Mouse (Mus musculus) C2C12 (cell line): ENCODE data around the gene Gpc4.

Experiments used
- CTCF ChIP-seq: IDR thresholded peaks from one replicate; pipeline ENCODE4 v1.5.1; 2011; ENCODE audit not compliant: control insufficient read depth, insufficient read depth, insufficient read length
- FOSL1 ChIP-seq: IDR thresholded peaks from one replicate; pipeline ENCODE4 v1.8.0; 2011; ENCODE audit warnings: mild to moderate bottlenecking, low read length; ENCODE audit not compliant: poor library complexity, insufficient read depth, severe bottlenecking
- MAX ChIP-seq: IDR thresholded peaks from one replicate; pipeline ENCODE4 v1.6.1; 2011; ENCODE audit warnings: mild to moderate bottlenecking, control low read depth
- MYOD1 ChIP-seq: IDR thresholded peaks from one replicate; pipeline ENCODE4 v1.6.1; 2011; ENCODE audit warnings: low read depth; ENCODE audit not compliant: control insufficient read depth, insufficient read length
- USF1 ChIP-seq: IDR thresholded peaks from one replicate; pipeline ENCODE4 v1.6.1; 2011; ENCODE audit warnings: low read depth, mild to moderate bottlenecking, control low read depth, moderate library complexity

DNA sequence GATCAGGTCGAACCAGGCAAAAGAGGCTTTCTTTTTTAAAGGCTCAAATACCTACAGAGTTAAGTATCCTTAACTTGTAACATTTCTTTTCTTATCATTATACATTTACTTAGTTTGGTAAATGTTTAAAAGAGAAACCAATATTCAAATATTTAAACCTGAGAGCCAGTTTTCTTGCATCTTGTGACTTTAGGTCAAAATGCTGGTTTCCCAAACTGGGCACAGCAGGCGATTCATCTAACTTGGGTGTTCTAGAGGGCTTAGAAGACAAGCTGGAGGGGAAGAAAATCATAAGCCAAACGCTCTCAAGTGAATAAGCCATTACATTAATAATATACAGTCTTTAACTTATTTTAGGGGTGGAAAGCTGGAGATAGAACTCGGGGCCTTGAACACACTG lies 10.2 kb downstream of the Gpc4 start:
- no peak for TF ChIP-seq CTCF
- TF ChIP-seq USF1, result no peak
- no peak for TF ChIP-seq MAX
- TF ChIP-seq FOSL1, result no peak
- no peak for TF ChIP-seq MYOD1
